Mouse (Mus musculus): ENCODE data around the gene Ccdc191.

Ccdc191 gene

DNA sequence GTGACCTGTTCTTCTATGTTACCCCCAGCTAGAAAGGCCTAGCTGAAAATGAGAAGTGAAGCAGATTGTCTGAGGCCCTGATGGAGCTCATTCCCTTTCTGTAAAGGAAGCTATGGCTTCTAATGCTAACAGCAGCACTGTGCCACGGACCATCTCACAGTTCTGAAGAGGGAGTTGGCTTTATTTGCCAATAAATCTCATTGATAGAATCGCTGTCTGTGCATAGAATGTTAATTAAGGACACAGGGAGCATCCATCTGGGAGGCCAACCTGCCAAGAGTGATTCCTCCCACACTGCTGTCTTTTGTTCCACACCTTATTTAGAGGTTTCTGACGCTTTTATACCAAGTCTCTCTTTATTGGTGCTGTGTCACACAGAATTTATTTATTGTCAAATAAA lies 41.9 kb downstream of the Ccdc191 start:
- no peak for DNase-seq (ENCODE audit: low read depth)

DNA sequence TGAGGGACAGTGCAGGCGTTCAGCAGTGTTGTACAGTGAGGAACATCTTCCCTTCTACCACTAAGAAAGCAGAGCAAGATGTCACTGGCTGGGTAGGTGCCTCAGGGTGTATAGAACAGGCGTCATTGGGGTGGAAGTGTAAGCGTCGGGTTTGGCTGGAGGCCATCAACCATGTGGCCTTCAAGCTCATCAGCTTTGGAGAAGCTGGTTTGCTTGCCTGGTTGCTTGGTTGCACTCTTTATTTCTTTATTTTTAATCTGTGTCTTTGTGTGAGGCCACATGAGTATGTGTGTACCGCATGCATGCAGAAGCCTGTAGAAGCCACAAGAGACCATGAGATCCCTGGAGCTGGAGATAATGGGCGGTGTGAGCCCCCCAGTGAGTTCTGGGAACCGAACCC lies 42.7 kb downstream of the Ccdc191 start:
- DNase-seq (ENCODE audit: low read depth) = no peak

DNA sequence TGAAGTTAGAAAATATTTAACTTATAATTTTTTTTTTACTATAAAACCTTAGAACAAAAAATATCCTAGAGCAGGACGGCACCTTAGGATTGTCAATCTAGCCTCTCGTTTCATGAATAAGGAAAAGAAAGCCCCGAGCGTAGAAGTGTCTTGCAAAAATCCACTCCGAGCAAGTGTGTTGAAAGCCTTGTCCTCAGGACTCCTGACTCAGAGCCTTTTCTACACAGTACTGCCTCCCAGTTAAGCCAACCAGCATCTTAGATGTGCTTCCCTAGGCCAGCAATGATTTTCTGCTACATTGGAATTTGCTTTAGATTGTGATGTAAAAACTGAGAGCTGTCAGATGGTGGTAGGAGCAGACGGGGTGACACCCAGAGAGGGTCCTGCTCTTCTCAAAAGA lies 43.4 kb downstream of the Ccdc191 start:
- no peak for DNase-seq (ENCODE audit: low read depth)

DNA sequence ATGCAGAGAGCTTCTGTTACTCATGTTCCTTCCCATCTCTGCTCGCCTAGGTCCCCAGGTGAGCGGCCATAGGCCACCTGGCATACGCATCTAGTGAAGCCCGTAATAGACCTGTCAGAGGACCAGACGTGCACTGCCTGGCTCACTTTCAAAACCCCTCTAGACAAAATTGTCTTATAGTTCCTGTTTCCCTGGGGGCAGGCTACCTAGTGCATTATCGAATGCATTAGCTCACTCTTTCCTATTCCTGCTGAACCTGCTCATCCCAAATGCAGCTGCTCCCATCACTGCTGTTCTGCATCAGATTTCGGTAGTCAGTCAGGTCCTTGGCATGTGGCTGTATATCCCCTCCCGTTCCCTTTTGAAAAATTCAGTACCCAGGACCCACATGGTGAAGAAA lies 45.3 kb downstream of the Ccdc191 start:
- no peak for DNase-seq (ENCODE audit: low read depth)

DNA sequence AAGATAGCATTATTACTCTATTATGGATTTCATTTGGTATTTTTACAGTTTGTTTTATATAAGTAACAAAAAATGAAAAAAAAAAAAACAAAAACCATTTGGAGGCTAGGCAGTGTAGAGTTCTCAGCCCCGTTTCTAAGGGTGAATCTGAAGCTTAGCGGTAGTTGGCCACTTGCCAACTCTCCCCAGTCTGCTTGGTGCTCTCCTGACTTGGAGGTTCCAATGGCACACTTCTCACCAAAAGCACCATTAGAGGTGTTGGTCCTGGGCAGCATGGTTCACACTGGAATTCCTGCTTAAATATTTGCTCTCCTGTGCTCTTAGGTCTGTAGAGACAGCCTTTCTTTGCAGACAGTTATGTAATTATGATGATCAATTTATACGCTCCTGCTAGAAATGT lies 45.8 kb downstream of the Ccdc191 start:
- peak; percentile 8 for DNase-seq (ENCODE audit: low read depth)

DNA sequence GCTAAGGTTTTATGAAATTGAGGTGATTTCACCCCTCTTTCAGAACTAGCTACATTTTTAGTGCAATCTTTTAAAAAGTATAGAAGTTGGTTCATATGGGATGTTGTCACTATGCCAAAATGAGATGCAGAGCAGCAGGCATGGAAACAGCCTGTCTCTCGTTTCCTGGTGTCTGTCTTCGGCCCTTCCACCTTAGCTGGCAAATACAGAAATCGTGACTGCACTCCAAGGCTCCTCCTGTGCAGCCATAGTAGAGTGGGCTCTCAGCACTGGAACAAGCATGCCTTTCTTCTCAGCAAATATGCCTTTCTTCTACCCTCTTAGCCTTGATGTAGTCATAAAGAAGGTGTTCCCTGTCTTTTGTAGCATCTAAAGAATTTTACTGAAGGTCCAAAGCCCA lies 46.3 kb downstream of the Ccdc191 start:
- no peak for DNase-seq (ENCODE audit: low read depth)

DNA sequence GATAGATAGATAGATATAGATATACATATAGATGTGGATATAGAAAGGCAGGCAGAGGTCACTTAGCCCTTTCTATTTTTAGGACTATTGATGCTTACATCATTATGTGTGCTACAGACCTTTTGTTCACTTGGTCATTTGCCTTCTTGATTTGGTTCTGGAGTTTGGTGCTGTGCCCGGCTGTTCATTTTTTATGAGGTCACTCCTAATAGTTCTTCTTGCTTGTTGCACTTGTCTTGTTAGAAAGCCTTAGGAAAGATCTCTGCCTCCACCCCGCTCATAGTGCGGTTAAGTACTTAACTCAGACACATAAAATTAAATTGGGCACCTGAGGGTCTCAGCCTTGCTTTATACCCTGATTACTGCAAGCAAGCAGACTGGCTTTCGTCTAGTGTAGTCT lies 51.2 kb downstream of the Ccdc191 start:
- DNase-seq (ENCODE audit: low read depth) = no peak

DNA sequence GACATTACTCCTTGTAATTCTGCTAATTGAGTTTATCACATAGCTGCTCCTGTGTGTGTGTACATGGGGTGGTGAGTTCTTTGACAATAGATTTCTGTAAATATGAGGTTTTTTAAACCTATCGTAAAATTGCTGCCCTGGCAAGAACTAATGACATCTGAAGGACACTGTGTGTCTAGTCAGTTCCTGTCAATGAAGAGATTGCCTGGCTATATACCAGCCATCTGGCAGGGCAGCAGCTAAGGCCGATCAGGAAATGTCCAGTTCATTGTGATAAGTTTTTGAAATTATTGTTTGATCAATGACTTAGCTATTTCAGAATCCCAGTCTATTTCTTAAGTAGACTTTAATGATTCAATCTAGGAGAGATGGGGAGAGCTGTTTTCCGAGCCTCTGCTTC lies 55.8 kb downstream of the Ccdc191 start:
- DNase-seq (ENCODE audit: low read depth) = no peak

DNA sequence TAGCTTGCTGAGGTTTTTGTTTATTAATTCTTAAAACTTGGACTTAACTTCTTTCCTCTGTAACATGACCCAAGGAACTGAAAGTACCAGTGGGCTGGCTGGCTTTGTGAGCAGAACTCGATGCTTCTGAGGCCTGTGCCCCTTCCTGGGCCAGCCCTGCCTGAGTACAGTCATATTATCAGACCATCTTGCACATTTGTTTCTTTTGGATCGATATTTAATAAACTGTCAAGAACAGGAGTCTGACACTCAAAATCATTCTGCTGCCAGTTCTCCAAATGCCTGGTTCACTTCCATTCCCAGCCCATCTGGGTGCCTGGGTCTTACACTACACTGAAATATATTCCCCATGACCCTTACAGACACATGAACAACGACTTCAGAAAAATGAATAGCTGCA lies 56.3 kb downstream of the Ccdc191 start:
- peak; percentile 16 for DNase-seq (ENCODE audit: low read depth)

DNA sequence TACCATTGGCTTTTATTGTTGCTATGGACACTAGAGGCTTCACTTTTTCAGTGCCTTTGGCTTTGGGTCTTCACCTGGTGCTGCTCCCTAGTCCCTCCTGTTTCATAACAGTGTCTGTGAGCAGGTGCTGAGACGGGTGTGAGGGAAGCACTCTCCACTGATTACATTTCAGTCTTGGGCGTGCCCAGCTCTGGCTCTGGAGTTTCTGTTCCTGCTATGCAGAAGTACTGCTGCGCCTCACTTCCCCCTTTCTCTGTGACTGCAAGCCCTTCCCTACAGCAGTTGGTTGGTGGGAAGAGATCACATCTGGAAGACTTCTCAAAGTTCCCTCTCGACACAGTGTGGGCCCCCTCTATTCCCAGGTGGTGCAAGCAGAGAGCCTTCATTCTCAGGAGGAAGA lies 62.0 kb downstream of the Ccdc191 start:
- DNase-seq (ENCODE audit: low read depth) = no peak

DNA sequence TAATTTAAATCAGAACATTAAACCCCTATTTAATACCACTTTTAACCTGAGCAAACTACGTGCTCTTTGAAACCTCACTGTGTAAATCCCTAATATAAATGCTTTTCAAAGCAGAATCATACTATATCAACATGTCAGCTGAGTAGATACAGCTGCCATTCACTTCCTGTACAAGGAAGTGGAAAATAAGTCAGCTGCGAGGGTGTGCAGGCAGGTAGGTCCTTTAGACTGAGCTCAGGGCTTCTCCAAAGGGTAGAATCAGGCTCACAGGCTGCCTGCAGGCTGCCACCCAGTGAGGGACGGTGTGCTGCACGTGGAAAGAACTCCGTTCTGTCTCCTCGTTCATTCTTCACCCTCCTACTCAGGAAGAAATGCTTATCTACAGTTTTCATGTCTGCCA lies 65.3 kb downstream of the Ccdc191 start:
- no peak for DNase-seq (ENCODE audit: low read depth)

DNA sequence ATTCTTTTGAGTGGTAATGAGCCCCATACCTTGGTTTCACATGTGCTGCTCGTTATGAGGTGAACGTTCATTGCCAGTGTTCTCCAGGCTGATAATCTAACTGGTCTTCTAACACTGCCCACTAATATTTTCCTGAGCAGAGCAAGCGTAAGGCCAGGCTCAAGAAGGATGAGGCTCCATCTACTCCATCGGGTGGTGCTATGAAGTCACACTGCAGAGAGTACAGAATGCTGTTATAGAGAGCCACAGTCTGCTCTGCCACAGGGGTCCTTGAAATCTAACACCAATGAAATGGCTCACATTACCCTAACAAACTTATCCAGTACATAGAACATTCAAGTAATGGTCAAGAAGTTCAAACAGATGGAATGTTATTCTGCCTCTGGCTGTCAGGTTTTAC lies 68.4 kb downstream of the Ccdc191 start:
- DNase-seq (ENCODE audit: low read depth) = no peak

DNA sequence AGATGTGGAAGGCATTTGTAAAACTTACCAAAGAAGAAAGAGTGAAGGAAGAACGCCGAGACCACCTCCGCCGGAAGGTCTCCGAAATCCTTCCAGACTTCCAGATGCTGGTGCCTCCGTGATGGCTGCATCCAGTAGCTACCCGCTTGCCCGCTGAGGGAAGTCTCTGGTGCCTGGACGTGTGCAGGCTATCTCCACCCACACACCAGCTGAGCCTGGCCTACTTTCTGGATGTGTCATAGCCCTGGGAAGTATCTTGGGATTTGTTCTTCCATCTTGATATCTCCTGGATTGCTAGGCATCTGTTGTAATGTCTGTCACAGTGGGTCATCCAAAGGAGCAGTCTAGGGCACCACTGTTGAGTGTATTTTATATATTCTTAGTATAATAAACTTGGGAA lies 73.7 kb downstream of the Ccdc191 start:
- DNase-seq (ENCODE audit: low read depth) = no peak

DNA sequence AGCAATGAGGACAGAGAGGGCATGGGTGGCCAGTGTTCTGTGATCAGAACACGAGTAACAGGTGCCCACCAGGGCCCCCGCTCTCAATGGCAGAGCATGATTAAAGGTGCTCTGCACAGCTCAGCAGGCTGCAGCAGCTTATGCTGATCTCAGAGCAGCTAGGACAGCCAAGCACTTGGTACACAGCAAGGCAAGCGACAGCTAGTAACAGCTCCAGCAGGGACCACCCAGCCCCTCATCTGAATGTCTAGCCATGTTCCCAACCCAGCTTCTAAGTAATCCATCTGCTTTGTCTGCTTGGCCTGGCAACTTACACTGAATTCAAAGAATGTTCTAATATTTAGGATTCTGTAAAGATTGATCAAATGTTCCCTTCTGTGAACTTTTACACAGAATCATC lies 74.2 kb downstream of the Ccdc191 start:
- no peak for DNase-seq (ENCODE audit: low read depth)

DNA sequence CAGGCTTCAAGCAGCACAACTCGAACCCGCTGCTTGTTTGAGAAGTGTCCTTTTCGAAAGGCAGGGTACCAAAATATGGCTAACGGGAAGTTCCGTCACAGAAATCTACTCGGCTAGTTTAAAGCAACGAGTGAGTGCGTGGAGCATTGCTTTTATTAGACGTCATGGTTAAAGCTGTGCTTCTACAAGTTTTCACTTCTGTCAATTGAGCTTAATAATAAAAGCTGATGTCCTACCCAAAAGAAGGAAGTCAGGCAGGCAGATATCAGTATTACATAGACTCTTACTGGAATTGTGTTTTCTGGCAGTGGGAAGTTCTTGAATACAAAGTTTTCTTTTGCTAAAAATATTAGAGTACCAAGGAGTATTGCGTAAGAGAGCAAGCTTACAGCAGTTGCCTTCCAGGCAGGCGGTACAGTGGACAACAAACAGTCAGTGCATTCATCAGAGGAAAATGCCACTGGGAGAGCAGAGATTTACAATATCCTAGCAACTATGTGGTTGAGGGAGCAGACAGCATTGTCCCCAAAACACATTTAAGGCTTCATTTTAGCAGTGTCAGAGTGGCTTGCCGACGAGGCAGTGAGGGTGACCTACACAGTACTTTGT lies 76.3 kb downstream of the Ccdc191 start:
- peak; percentile 54 for DNase-seq (ENCODE audit: low read depth)

DNA sequence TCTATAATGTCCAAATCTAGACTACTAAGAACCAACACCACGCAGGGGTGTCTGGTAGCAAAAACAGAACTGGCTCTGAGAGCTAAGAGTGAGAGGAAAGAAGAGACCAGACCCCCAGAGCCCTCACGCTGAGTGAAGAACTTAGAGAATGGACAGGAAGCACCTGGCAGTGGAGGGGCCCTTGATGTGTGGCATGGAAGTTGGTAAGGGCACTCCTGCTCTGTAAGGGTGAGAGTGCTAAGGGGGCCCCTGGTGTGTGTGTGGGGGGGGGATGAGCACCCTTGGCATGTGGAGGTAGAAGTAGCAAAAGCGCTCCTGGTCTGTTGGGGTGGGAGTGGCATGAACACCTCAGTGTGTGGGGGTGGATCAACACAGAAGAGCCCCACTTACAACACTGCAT lies 80.8 kb downstream of the Ccdc191 start:
- no peak for DNase-seq (ENCODE audit: low read depth)

DNA sequence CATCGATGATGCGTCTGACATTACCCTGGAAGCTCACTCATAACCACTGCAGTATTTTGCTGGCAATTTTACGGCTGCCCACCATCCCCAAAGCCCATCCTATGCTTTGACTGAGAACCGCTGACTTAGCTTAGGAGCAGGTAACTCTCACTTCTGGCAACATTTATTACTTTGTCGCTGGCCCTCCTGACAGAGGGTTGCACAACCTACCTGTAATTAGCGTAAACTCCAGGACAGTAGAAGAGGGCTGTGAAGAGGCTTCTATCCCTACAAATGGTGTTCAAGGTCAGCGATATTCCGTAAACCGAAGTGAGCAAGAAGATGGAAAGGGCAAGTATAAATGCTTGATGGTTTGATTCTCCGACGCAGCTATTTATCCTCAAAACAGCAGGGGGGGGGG lies 81.6 kb downstream of the Ccdc191 start:
- no peak for DNase-seq (ENCODE audit: low read depth)

DNA sequence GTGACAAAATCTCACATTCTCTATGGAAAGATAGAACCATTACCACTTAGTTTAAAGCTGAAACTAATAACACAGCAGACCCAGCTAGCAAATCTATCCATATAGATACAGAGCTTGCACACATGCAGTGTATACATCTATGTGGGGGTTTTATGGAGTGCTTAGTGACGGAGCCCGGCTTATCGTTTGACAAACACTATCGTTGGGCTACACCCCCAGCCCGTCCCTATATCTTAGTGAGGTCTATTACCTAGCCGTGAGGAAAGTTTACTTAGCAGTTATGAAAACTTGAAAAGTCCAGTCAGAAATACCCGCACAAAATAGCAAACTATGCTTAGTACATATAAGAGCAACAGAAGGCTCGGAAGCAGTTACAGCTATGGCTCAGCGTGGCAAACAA lies 82.1 kb downstream of the Ccdc191 start:
- no peak for DNase-seq (ENCODE audit: low read depth)

DNA sequence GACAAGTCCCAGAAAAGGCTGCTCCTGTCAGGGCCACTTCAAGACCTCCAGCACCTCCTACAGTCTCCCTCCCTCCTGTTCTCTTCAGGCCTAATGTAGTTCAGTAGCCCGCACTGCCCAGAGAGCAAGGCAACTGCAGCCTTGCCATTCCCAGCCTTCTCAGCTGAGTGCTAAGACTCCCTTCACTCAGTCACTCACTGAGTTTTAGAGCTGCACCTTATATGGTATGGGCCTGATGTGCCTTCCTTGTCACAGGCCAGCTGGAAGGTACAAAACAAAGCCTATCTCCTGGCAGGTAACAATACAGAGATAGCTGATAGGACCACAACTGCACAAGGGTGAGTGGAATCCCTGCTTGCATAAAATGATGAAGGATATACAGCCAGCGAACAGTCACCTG lies 82.8 kb downstream of the Ccdc191 start:
- no peak for DNase-seq (ENCODE audit: low read depth)

DNA sequence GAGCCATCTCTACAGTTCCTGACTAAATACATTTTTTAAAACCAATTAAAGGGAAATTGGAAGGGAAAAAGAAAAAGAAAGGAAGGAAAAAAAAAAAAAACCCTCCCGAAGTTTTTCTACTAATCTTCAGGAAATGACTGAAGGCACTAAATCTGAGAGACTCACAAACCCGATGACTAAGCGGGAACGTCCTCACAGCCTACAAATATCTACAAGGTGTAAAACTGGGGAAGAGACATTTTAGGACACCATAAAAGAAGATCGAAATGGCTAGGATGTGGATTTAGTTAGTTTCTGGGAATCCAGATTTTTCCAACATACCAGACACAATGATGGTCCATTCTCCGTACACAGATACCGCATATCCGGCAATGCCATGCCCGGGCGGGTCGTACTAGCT lies 83.5 kb downstream of the Ccdc191 start:
- no peak for DNase-seq (ENCODE audit: low read depth)

DNA sequence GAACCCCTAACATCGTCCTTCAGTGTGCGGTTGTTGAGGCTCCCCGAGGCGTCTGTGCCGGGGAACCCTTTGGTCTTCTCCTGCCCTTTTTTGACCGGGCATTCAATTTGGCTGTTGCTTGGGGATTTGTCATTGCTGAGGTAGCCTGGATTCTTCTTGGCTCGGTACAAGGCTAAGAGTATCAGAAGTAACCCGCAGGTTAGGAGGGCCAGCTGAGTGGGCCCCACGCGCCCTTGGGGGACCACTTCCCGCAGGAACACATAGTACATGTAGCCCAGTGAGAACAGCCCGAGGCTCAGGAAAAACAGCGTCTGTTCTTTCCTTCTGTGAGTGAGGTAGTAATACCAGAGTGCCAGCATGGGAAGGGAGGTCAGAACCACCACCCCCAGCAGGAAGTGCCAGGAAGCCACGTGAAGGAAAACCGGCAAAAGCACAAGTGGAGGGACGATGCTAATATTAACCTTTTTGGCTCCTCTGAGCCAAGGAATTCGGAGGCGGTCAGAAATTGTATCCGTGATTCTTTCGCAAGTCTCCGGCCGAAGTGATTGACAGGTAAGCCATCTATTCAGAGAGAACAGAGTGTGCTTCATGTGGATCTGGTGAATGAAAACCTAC lies 84.1 kb downstream of the Ccdc191 start:
- DNase-seq (ENCODE audit: low read depth) = peak; percentile 8

DNA sequence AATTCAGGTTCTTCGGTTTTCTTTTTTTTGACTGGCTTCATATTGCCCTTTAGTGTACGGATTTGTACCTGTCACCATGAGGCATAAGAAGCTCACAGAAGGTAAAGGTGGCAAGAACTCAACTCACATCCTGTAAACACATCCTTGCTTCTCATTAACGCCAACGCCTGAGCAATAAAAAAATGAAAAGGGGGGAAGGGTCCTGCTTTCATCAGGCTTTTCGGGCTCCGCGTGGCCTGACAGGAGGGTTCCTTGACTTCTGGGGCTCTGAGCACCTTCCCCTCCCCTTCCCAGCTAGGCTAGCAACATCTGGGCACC lies 89.4 kb downstream of the Ccdc191 start:
- no peak for DNase-seq (ENCODE audit: low read depth)

DNA sequence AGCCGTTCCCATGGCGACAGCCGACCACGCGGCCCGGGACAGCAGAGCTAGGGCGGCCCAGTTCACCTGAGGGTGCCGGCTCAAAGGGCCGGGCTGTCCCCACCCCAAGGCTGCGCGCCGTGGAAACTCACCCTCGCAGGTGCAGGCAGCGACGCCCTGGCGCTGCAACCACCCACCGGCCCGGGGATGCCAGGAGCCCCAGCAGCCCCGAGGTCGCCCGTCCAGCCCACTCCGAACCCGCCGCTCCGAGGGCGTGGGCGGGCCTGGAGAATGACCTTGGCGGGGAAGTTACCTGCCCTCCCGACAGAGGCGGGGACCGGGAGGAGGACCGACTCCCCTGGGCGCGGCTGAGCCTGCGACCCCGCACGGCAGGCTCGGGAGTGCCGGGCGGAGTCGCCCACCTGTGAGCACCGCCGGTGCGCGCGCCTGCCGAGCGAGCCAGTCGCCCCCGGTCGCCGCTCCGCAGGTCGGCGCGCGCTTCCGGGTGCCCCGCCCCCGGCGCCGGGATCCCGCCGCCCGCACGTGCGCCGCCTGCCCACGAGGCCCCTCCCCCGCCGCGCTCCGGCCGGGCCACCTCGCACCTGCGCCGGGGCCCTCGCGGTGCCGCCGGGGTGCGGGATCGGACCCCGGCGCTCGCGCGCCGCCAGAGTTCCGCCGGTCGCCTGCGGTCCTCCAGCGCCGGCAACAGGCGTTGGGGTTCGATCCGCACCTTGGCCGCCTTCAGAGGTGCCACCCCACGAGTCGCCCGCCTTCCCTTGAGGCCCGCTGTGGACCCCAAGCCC lies 89.9 kb downstream of the Ccdc191 start, which contains the start of gene Zdhhc23:
Gene Zdhhc23 (minus strand): TSS at position 464 of the 782 bp plus-strand sequence.
- DNase-seq (ENCODE audit: low read depth) = no peak

DNA sequence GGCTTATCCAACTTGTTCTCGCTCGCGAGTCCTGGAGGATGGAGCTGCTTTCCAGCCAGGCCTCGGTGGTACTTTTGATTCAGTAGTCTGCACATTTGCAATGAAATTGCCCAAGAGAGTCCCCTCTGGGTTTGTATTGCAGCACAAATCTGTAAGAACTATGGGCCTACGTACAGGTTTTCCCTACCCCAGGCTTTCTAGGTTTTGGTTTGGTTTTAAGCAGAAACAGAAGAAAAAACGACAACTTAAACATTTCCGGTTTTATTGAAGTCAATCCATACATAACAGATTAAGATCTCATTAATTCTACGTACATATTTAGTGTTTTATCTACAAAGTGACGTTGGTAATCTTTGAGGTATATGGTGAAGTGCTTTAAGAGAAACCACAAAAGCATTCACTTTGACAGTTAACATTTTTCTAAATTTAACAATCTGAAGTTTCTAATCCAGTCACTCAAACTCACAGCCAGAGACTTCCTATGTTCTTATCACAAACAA lies 90.6 kb downstream of the Ccdc191 start:
- no peak for DNase-seq (ENCODE audit: low read depth)

Measured in NIH3T3 (cell line).